Mouse (Mus musculus) subcutaneous adipose tissue, adult 2 months (tissue): Measurements from ENCODE around the gene Fmr1. TPM values are rescaled to one million over a fixed set of nuclear protein-coding genes. Genes with fewer than 3 reads are reported as not detected.

ENCODE experiments used
- polyA plus RNA-seq: library from polyadenylated mRNA; depleted of rRNA; stranded (reverse); fragments of >200 nt; gene quantifications from 2 replicates; pipeline ENCODE4 v1.2.3, GENCODE M21; 2012; ENCODE audit warnings: low replicate concordance; rRNA removed

Fmr1 gene
- polyA plus RNA-seq = 22.3 and 60.0 TPM in 2 replicates

GRCm38 (mm10) chrX:68678333-68678740 lies at the start of gene Fmr1:
Gene Fmr1 (plus strand): TSS chrX:68678541.

DNA sequence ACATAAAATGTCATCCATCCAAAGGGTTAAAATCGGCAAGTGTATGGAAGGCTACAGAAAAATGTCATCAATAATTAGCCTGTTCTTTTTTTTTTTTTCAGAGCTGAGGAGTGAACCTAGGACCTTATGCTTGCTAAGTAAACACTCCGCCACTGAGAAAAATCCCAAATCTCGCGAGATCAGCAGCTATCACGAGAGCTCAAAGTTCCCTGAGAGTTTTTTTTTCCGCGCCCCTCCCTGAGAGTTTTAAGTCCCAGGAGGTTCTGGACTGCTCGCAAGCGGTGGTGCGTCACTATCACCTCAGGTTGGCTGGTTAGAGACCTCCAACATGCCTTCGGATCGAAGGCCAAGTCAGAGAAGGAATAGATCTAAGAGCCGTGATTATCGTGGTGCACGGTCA lies 83.3 kb downstream of the Fmr1 start, which contains the start of gene Fmr1nb:
Gene Fmr1nb, plus strand, starts transcription at position 234 of the 400 bp plus-strand sequence.

Other genes with a start within 250 kb of the Fmr1 start
- 2.8 TPM in 1 of 2 replicates, not detected in the other for gene Fmr1nb, start 83.3 kb downstream of the Fmr1 start, polyA plus RNA-seq
- gene Gm14698, start 142.6 kb downstream of the Fmr1 start, polyA plus RNA-seq = 2.4 and 3.1 TPM in 2 replicates
- not detected in 2 replicates for gene Gm6812, start 214.5 kb downstream of the Fmr1 start, polyA plus RNA-seq